Mouse (Mus musculus): ENCODE data around the gene Bcat2. TPM values are rescaled to one million over a fixed set of nuclear protein-coding genes. Genes with fewer than 3 reads are reported as not detected.

Bcat2 gene
- 29.4 and 42.2 TPM in 2 replicates for polyA plus RNA-seq (2012; rRNA removed)

GRCm38 (mm10) chr7:45570103-45570741 lies at the start of gene Bcat2:
TSS of gene Bcat2 (plus strand) at chr7:45570153.

GRCm38 (mm10) chr7:45525809-45526473 lies 44.0 kb upstream of the Bcat2 start, which contains the start of the genes Ppp1r15a and Plekha4:
TSS of gene Ppp1r15a (minus strand) at chr7:45526268.
TSS of gene Plekha4 (plus strand) at chr7:45526330.

GRCm38 (mm10) chr7:45554744-45555143 lies 15.2 kb upstream of the Bcat2 start, which contains the start of gene Hsd17b14:
TSS of gene Hsd17b14 (plus strand) at chr7:45554893.

GRCm38 (mm10) chr7:45617042-45617695 lies 47.2 kb downstream of the Bcat2 start, which contains the start of gene Fut1:
TSS of gene Fut1 (plus strand) at chr7:45617289.

GRCm38 (mm10) chr7:45621443-45621842 lies 51.5 kb downstream of the Bcat2 start, which contains the start of gene Izumo1:
TSS of gene Izumo1 (plus strand) at chr7:45621811.

GRCm38 (mm10) chr7:45627261-45627660 lies 57.3 kb downstream of the Bcat2 start, which contains the start of gene Rasip1:
TSS of gene Rasip1 (plus strand) at chr7:45627488.

Other genes starting within 250 kb of the Bcat2 start
- gene Trpm4, start 236.4 kb upstream of the Bcat2 start, polyA plus RNA-seq (2012; rRNA removed): 18.1 and 19.9 TPM in 2 replicates
- 1.7 and 4.2 TPM in 2 replicates for gene Hrc, start 234.9 kb upstream of the Bcat2 start, polyA plus RNA-seq (2012; rRNA removed)
- gene Ppfia3, start 203.1 kb upstream of the Bcat2 start, polyA plus RNA-seq (2012; rRNA removed): 13.7 and 16.5 TPM in 2 replicates
- gene Lin7b, start 199.6 kb upstream of the Bcat2 start, polyA plus RNA-seq (2012; rRNA removed): 3.5 and 3.6 TPM in 2 replicates
- gene Snrnp70, start 174.4 kb upstream of the Bcat2 start, polyA plus RNA-seq (2012; rRNA removed): 695 and 1,491 TPM in 2 replicates
- gene Kcna7, start 164.5 kb upstream of the Bcat2 start, polyA plus RNA-seq (2012; rRNA removed): 0.04 TPM in 1 of 2 replicates, not detected in the other
- gene Ntf5, start 156.5 kb upstream of the Bcat2 start, polyA plus RNA-seq (2012; rRNA removed): 1.3 and 2.1 TPM in 2 replicates
- 0.16 TPM in 1 of 2 replicates, not detected in the other for gene Lhb, start 149.3 kb upstream of the Bcat2 start, polyA plus RNA-seq (2012; rRNA removed)
- 19.0 and 32.3 TPM in 2 replicates for gene Gys1, start 135.3 kb upstream of the Bcat2 start, polyA plus RNA-seq (2012; rRNA removed)
- gene Ruvbl2, start 132.1 kb upstream of the Bcat2 start, polyA plus RNA-seq (2012; rRNA removed): 154 and 206 TPM in 2 replicates
- gene Ftl1, start 110.3 kb upstream of the Bcat2 start, polyA plus RNA-seq (2012; rRNA removed): 1,702 and 1,837 TPM in 2 replicates
- gene Bax, start 103.3 kb upstream of the Bcat2 start, polyA plus RNA-seq (2012; rRNA removed): 146 and 199 TPM in 2 replicates
- gene Tulp2, start 88.3 kb upstream of the Bcat2 start, polyA plus RNA-seq (2012; rRNA removed): 0.24 and 0.80 TPM in 2 replicates
- not detected in 2 replicates for gene Gm45808, start 83.3 kb upstream of the Bcat2 start, polyA plus RNA-seq (2012; rRNA removed)
- 3.5 and 3.9 TPM in 2 replicates for gene Dhdh, start 81.3 kb upstream of the Bcat2 start, polyA plus RNA-seq (2012; rRNA removed)
- 101 and 117 TPM in 2 replicates for gene Nucb1, start 59.7 kb upstream of the Bcat2 start, polyA plus RNA-seq (2012; rRNA removed)
- 14.8 and 20.2 TPM in 2 replicates for gene Ppp1r15a, start 43.9 kb upstream of the Bcat2 start, polyA plus RNA-seq (2012; rRNA removed)
- gene Plekha4, start 43.8 kb upstream of the Bcat2 start, polyA plus RNA-seq (2012; rRNA removed): 1.8 and 4.0 TPM in 2 replicates
- gene Hsd17b14, start 15.3 kb upstream of the Bcat2 start, polyA plus RNA-seq (2012; rRNA removed): 0.37 and 0.56 TPM in 2 replicates
- 0.07 TPM in 1 of 2 replicates, not detected in the other for gene Fgf21, start 45.3 kb downstream of the Bcat2 start, polyA plus RNA-seq (2012; rRNA removed)
- gene Fut1, start 47.1 kb downstream of the Bcat2 start, polyA plus RNA-seq (2012; rRNA removed): 0.01 and 0.04 TPM in 2 replicates
- gene Izumo1, start 51.7 kb downstream of the Bcat2 start, polyA plus RNA-seq (2012; rRNA removed): 0.20 and 0.22 TPM in 2 replicates
- 7.7 and 8.8 TPM in 2 replicates for gene Rasip1, start 57.3 kb downstream of the Bcat2 start, polyA plus RNA-seq (2012; rRNA removed)
- 2.8 and 5.1 TPM in 2 replicates for gene Mamstr, start 69.8 kb downstream of the Bcat2 start, polyA plus RNA-seq (2012; rRNA removed)
- gene Fut2, start 96.2 kb downstream of the Bcat2 start, polyA plus RNA-seq (2012; rRNA removed): 0.02 and 0.15 TPM in 2 replicates
- 0.64 and 0.94 TPM in 2 replicates for gene Ntn5, start 113.9 kb downstream of the Bcat2 start, polyA plus RNA-seq (2012; rRNA removed)
- gene Sec1, start 124.2 kb downstream of the Bcat2 start, polyA plus RNA-seq (2012; rRNA removed): 1.3 and 2.3 TPM in 2 replicates
- 22.0 and 26.1 TPM in 2 replicates for gene Car11, start 129.7 kb downstream of the Bcat2 start, polyA plus RNA-seq (2012; rRNA removed)
- 7.3 and 9.1 TPM in 2 replicates for gene Dbp, start 134.9 kb downstream of the Bcat2 start, polyA plus RNA-seq (2012; rRNA removed)
- 1,250 and 1,262 TPM in 2 replicates for gene Rpl18, start 145.3 kb downstream of the Bcat2 start, polyA plus RNA-seq (2012; rRNA removed)
- 25.3 and 27.1 TPM in 2 replicates for gene Sphk2, start 147.8 kb downstream of the Bcat2 start, polyA plus RNA-seq (2012; rRNA removed)
- gene Fam83e, start 151.1 kb downstream of the Bcat2 start, polyA plus RNA-seq (2012; rRNA removed): 1.3 and 1.6 TPM in 2 replicates
- not detected in 2 replicates for gene Spaca4, start 155.7 kb downstream of the Bcat2 start, polyA plus RNA-seq (2012; rRNA removed)
- gene Lmtk3, start 213.6 kb downstream of the Bcat2 start, polyA plus RNA-seq (2012; rRNA removed): 85.6 and 107 TPM in 2 replicates
- 0.56 and 0.88 TPM in 2 replicates for gene Sult2b1, start 214.5 kb downstream of the Bcat2 start, polyA plus RNA-seq (2012; rRNA removed)
- 155 and 323 TPM in 2 replicates for gene Cyth2, start 244.4 kb downstream of the Bcat2 start, polyA plus RNA-seq (2012; rRNA removed)